ENCODE assay signal across 8 mouse cellular contexts in the genomic region with DNA sequence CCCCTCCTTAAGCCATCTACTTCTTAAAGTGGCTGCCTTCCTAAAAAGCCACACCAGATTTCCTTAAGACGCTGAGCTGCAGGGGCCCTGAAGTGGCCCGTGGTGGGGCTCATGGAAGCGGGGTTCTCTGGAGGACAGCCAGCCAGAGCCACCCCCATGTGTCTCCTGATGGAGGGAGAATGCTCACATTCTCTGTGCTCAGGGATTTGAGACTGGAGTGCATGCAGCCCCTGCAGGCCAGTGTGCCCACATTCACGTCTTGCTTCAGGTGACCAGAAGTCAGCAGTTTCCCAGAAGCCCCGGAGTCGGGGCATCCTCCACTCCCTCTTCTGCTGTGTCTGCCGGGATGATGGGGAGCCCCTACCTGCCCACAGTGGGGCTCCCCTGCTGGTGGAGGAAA. TPM values are rescaled to one million over a fixed set of nuclear protein-coding genes. Genes with fewer than 3 reads are reported as not detected.
A peak's percentile ranks its signal among the peaks of the same experiment; 100 is the strongest.
DNase-seq lines count a peak whose midpoint lies in the region; ATAC-seq and TF ChIP-seq lines count a peak whose summit lies in the region.

No protein-coding gene starts in this region.

- peaks cover 29% of the 10 kb centered on the region for H3K4me1 ChIP-seq in lung, embryonic 16.5 days (replicated peaks; ENCODE audit: control insufficient read depth, insufficient read depth, low read length)
- peaks cover 71% of the 10 kb centered on the region for H3K4me1 ChIP-seq in forebrain, embryonic 10.5 days
- H3K4me1 ChIP-seq in kidney, postnatal 0 days (replicated peaks; ENCODE audit: insufficient read depth, low read length): peaks cover 23% of the 10 kb centered on the region
- H3K4me1 ChIP-seq in olfactory bulb, adult 2 months (ENCODE audit: control insufficient read depth, insufficient read depth, low read length): peaks cover 32% of the 10 kb centered on the region

- peak overlapping the region; percentile 100 for H3K27ac ChIP-seq in lung, embryonic 16.5 days (ENCODE audit: low read length)
- H3K27ac ChIP-seq in forebrain, embryonic 10.5 days: peak overlapping the region; percentile 98
- peak overlapping the region; percentile 100 for H3K27ac ChIP-seq in kidney, postnatal 0 days
- H3K27ac ChIP-seq in olfactory bulb, adult 2 months (ENCODE audit: insufficient read depth, low read depth, low read length): no peak overlapping the region

- 32% methylated on average over 7 of the region's 7 CpGs for WGBS in lung, embryonic 16.5 days
- WGBS in forebrain, embryonic 10.5 days: 43% methylated on average over 7 of the region's 7 CpGs
- 26% methylated on average over 7 of the region's 7 CpGs for WGBS in kidney, postnatal 0 days
- WGBS in olfactory bulb, adult 2 months: 33% methylated on average over 7 of the region's 7 CpGs

- H3K4me3 ChIP-seq in lung, embryonic 16.5 days (ENCODE audit: low read length): peak overlapping the region; percentile 74
- H3K4me3 ChIP-seq in forebrain, embryonic 10.5 days: peak overlapping the region; percentile 92
- H3K4me3 ChIP-seq in kidney, postnatal 0 days (replicated peaks; ENCODE audit: low read depth, low read length): peak overlapping the region; percentile 93
- peak overlapping the region; percentile 67 for H3K4me3 ChIP-seq in olfactory bulb, adult 2 months (ENCODE audit: insufficient read depth, low read depth, low read length)

- peaks cover 14% of the 10 kb centered on the region for H3K36me3 ChIP-seq in lung, embryonic 16.5 days (ENCODE audit: control insufficient read depth, insufficient read depth, low read length)
- H3K36me3 ChIP-seq in forebrain, embryonic 10.5 days (replicated peaks): peaks cover 23% of the 10 kb centered on the region
- H3K36me3 ChIP-seq in kidney, postnatal 0 days (ENCODE audit: insufficient read depth, low read length): peaks cover 15% of the 10 kb centered on the region

- TF ChIP-seq POLR2A in olfactory bulb, adult 2 months (IDR thresholded peaks at IDR 0.05; ENCODE audit: insufficient read depth, low read depth, low read length): no peak

- peak overlapping the region; percentile 98 for H3K9ac ChIP-seq in lung, embryonic 16.5 days (ENCODE audit: low read length)
- peak overlapping the region; percentile 100 for H3K9ac ChIP-seq in kidney, postnatal 0 days (ENCODE audit: low read depth, low read length)

- no peaks in the 10 kb centered on the region for H3K27me3 ChIP-seq in lung, embryonic 16.5 days (ENCODE audit: control insufficient read depth, insufficient read depth, low read depth, low read length)
- peaks cover 29% of the 10 kb centered on the region for H3K27me3 ChIP-seq in forebrain, embryonic 10.5 days (ENCODE audit: poor library complexity, severe bottlenecking)
- H3K27me3 ChIP-seq in kidney, postnatal 0 days (ENCODE audit: insufficient read depth, low read length): no peaks in the 10 kb centered on the region

- ATAC-seq in lung, embryonic 16.5 days (ENCODE audit: low read depth): no peak
- no peak for ATAC-seq in kidney, postnatal 0 days (replicated peaks; ENCODE audit: low FRiP score, low read depth)
- no peak for ATAC-seq in monocyte, adult 5-6 weeks (replicated peaks; ENCODE audit: insufficient number of reproducible peaks, low FRiP score, low TSS enrichment, poor library complexity, severe bottlenecking)
- no peak for ATAC-seq in frontal cortex, adult (ENCODE audit: low TSS enrichment)

- H3K9me3 ChIP-seq in lung, embryonic 16.5 days (ENCODE audit: control insufficient read depth, low read length): no peaks in the 10 kb centered on the region
- H3K9me3 ChIP-seq in forebrain, embryonic 10.5 days: no peaks in the 10 kb centered on the region
- no peaks in the 10 kb centered on the region for H3K9me3 ChIP-seq in kidney, postnatal 0 days (replicated peaks; ENCODE audit: low read length)

- H3K4me2 ChIP-seq in lung, embryonic 16.5 days (ENCODE audit: low read depth, low read length): peak overlapping the region; percentile 77
- H3K4me2 ChIP-seq in kidney, postnatal 0 days (ENCODE audit: low read length): peak overlapping the region; percentile 93

- DNase-seq in lung, postnatal 10 days: no peak
- DNase-seq in forebrain, embryonic 10.5 days (ENCODE audit: extremely low spot score, low spot score): no peak
- DNase-seq in kidney, postnatal 0 days (ENCODE audit: low spot score): no peak
- no peak for DNase-seq in layer of hippocampus, adult 8-10 months (ENCODE audit: low spot score in 2 of 2)

- peak; percentile 22; the same call in 1 of the 2 replicates for TF ChIP-seq CTCF in kidney, postnatal 0 days (IDR thresholded peaks at IDR 0.05; ENCODE audit: low read depth)
- no peak for TF ChIP-seq CTCF in olfactory bulb, adult 2 months (IDR thresholded peaks at IDR 0.05; ENCODE audit: insufficient read depth, low read depth, low read length)

RNA-seq across cellular contexts. Expression of a gene that starts 1.7 kb away (rescaled TPM):
- 90.8 and 93.9 TPM in 2 replicates for polyA plus RNA-seq in lung, embryonic 16.5 days (2015; fragmentation: Nextera tagmentation; extraction: Ambion mirVana)
- polyA plus RNA-seq in forebrain, embryonic 10.5 days (2016; fragmentation: Nextera tagmentation; extraction: Ambion mirVana): 38.0 and 38.2 TPM in 2 replicates
- 73.3 and 75.8 TPM in 2 replicates for polyA plus RNA-seq in kidney, postnatal 0 days (2015; fragmentation: Nextera tagmentation; extraction: Ambion mirVana)
- polyA plus RNA-seq in olfactory bulb, adult 2 months (2012; ENCODE audit: insufficient read depth, insufficient read length, low replicate concordance, missing spikeins): not detected in 2 replicates
- total RNA-seq in layer of hippocampus, adult 8-10 months (2022): 10 to 100 TPM; 27.6 to 33.4 (median 31.6) TPM
- 31.8 to 64.2 TPM (median 34.4 TPM) in 3 replicates for total RNA-seq in monocyte, adult 5-6 weeks (2017)

RNA-seq across cellular contexts. Expression of a gene that starts 16.2 kb away (rescaled TPM):
- 0.43 and 0.87 TPM in 2 replicates for polyA plus RNA-seq in lung, embryonic 16.5 days (2015; fragmentation: Nextera tagmentation; extraction: Ambion mirVana)
- polyA plus RNA-seq in forebrain, embryonic 10.5 days (2016; fragmentation: Nextera tagmentation; extraction: Ambion mirVana): 0.12 and 0.17 TPM in 2 replicates
- 17.0 and 18.0 TPM in 2 replicates for polyA plus RNA-seq in kidney, postnatal 0 days (2015; fragmentation: Nextera tagmentation; extraction: Ambion mirVana)
- not detected in 2 replicates for polyA plus RNA-seq in olfactory bulb, adult 2 months (2012; ENCODE audit: insufficient read depth, insufficient read length, low replicate concordance, missing spikeins)
- under 1 TPM; 0.71 to 0.92 (median 0.82) TPM for total RNA-seq in layer of hippocampus, adult 8-10 months (2022)
- 0.87 to 1.9 TPM in 2 of 3 replicates, not detected in the other for total RNA-seq in monocyte, adult 5-6 weeks (2017)

RNA-seq across cellular contexts. Expression of a gene that starts 18.0 kb away (rescaled TPM):
- 3.5 and 5.8 TPM in 2 replicates for polyA plus RNA-seq in lung, embryonic 16.5 days (2015; fragmentation: Nextera tagmentation; extraction: Ambion mirVana)
- polyA plus RNA-seq in forebrain, embryonic 10.5 days (2016; fragmentation: Nextera tagmentation; extraction: Ambion mirVana): 2.7 and 2.9 TPM in 2 replicates
- 2.6 and 3.6 TPM in 2 replicates for polyA plus RNA-seq in kidney, postnatal 0 days (2015; fragmentation: Nextera tagmentation; extraction: Ambion mirVana)
- not detected in 2 replicates for polyA plus RNA-seq in olfactory bulb, adult 2 months (2012; ENCODE audit: insufficient read depth, insufficient read length, low replicate concordance, missing spikeins)
- 10 to 100 TPM in 2 of 4 experiments, 1 to 10 TPM in 2; 5.5 to 68.6 (median 30.6) TPM for total RNA-seq in layer of hippocampus, adult 8-10 months (2022)
- 180 to 306 TPM (median 249 TPM) in 3 replicates for total RNA-seq in monocyte, adult 5-6 weeks (2017)

RNA-seq across cellular contexts. Expression of a gene that starts 31.1 kb away (rescaled TPM):
- 1.9 and 3.0 TPM in 2 replicates for polyA plus RNA-seq in lung, embryonic 16.5 days (2015; fragmentation: Nextera tagmentation; extraction: Ambion mirVana)
- 0.12 and 0.34 TPM in 2 replicates for polyA plus RNA-seq in forebrain, embryonic 10.5 days (2016; fragmentation: Nextera tagmentation; extraction: Ambion mirVana)
- polyA plus RNA-seq in kidney, postnatal 0 days (2015; fragmentation: Nextera tagmentation; extraction: Ambion mirVana): 0.59 and 0.75 TPM in 2 replicates
- not detected in 2 replicates for polyA plus RNA-seq in olfactory bulb, adult 2 months (2012; ENCODE audit: insufficient read depth, insufficient read length, low replicate concordance, missing spikeins)
- total RNA-seq in layer of hippocampus, adult 8-10 months (2022): 1 to 10 TPM; 1.7 to 3.3 (median 2.2) TPM
- total RNA-seq in monocyte, adult 5-6 weeks (2017): 0.29 to 3.3 TPM (median 0.96 TPM) in 3 replicates
